Comparison of ENCODE assay signal across 30 mouse cellular contexts in the genomic region with DNA sequence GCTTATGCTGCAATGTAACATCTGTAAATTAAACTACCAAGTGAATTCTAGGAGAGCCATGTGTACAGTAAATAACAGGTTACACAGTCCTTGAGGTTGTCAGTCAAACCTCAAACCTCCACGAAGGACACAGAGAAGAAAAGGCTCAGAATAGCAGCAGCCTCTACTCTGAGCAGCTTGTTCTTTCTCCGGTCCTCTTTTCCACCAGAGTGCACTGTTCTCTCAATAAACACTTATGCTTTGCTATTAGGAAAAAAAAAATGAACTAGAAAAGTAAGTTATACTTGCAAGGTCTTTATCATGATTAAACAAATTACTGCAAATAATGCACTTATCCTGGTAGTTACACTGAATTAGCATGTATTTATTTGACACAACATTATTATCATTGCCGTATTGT.
A peak's percentile ranks its signal among the peaks of the same experiment; 100 is the strongest.
DNase-seq lines count a peak whose midpoint lies in the region; ATAC-seq and TF ChIP-seq lines count a peak whose summit lies in the region.
"Had no signal": no experiment of that assay in that cellular context is flagged by ENCODE, and none has a peak within 500 bp of the region (broad histone marks: within the 10 kb centered on the region; RNA-seq: fewer than 3 reads in every experiment).

No protein-coding gene starts in this region.

- TF ChIP-seq POLR2A in brain, embryonic 14.5 days (IDR thresholded peaks at IDR 0.05; ENCODE audit: borderline replicate concordance, extremely low read depth, insufficient read depth, insufficient read length, poor library complexity, severe bottlenecking), result no peak

- no peak overlapping the region for H3K4me2 ChIP-seq in forebrain, embryonic 15.5 days (replicated peaks)
- H3K4me2 ChIP-seq: embryonic facial prominence, embryonic 15.5 days; heart, embryonic 12.5 days; kidney, embryonic 15.5 days; limb, embryonic 12.5 days; lung, embryonic 15.5 days; midbrain, embryonic 15.5 days; stomach, embryonic 15.5 days had no signal

- no peaks in the 10 kb centered on the region for H3K4me1 ChIP-seq in forebrain, embryonic 15.5 days
- no peaks in the 10 kb centered on the region for H3K4me1 ChIP-seq in forebrain, embryonic 10.5 days
- H3K4me1 ChIP-seq: embryonic facial prominence, embryonic 15.5 days; heart, embryonic 12.5 days; kidney, embryonic 15.5 days; limb, embryonic 12.5 days; lung, embryonic 15.5 days; megakaryocyte, embryonic 14.5 days; midbrain, embryonic 15.5 days; stomach, embryonic 15.5 days had no signal

- H3K27me3 ChIP-seq in forebrain, embryonic 15.5 days, result no peaks in the 10 kb centered on the region
- H3K27me3 ChIP-seq in forebrain, embryonic 10.5 days (ENCODE audit: poor library complexity, severe bottlenecking), result no peaks in the 10 kb centered on the region
- H3K27me3 ChIP-seq: CH12.LX; embryonic facial prominence, embryonic 15.5 days; heart, embryonic 12.5 days; kidney, embryonic 15.5 days; limb, embryonic 12.5 days; lung, embryonic 15.5 days; megakaryocyte, embryonic 14.5 days; midbrain, embryonic 15.5 days; Patski; stomach, embryonic 15.5 days had no signal

- peak; percentile 15 for TF ChIP-seq CTCF in left cerebral cortex, adult 2 months (IDR thresholded peaks at IDR 0.05)
- TF ChIP-seq CTCF in brain, embryonic 14.5 days (IDR thresholded peaks at IDR 0.05; ENCODE audit: borderline replicate concordance, extremely low read depth, insufficient read depth, insufficient read length), result no peak; the same call in 1 of the 2 replicates

- H3K4me3 ChIP-seq in forebrain, embryonic 15.5 days, result no peak overlapping the region
- no peak overlapping the region for H3K4me3 ChIP-seq in forebrain, embryonic 10.5 days
- H3K4me3 ChIP-seq in left cerebral cortex, adult 2 months, result no peak overlapping the region
- H3K4me3 ChIP-seq: embryonic facial prominence, embryonic 15.5 days; heart, embryonic 12.5 days; kidney, embryonic 15.5 days; limb, embryonic 12.5 days; lung, embryonic 15.5 days; megakaryocyte, embryonic 14.5 days; midbrain, embryonic 15.5 days; stomach, embryonic 15.5 days had no signal

- intact Hi-C loops in left cerebral cortex, adult 2 months (cut with DNase I), result no loop called here

- H3K36me3 ChIP-seq in forebrain, embryonic 15.5 days, result no peaks in the 10 kb centered on the region
- no peaks in the 10 kb centered on the region for H3K36me3 ChIP-seq in forebrain, embryonic 10.5 days (replicated peaks)
- H3K36me3 ChIP-seq: embryonic facial prominence, embryonic 15.5 days; G1E; heart, embryonic 12.5 days; kidney, embryonic 15.5 days; limb, embryonic 12.5 days; lung, embryonic 15.5 days; midbrain, embryonic 15.5 days; stomach, embryonic 15.5 days had no signal

- no peaks in the 10 kb centered on the region for H3K9me3 ChIP-seq in forebrain, embryonic 15.5 days
- H3K9me3 ChIP-seq in forebrain, embryonic 10.5 days, result no peaks in the 10 kb centered on the region
- H3K9me3 ChIP-seq: embryonic facial prominence, embryonic 15.5 days; heart, embryonic 12.5 days; kidney, embryonic 15.5 days; limb, embryonic 12.5 days; lung, embryonic 15.5 days; midbrain, embryonic 15.5 days; stomach, embryonic 15.5 days had no signal

- H3K27ac ChIP-seq in forebrain, embryonic 15.5 days (replicated peaks), result no peak overlapping the region
- no peak overlapping the region for H3K27ac ChIP-seq in forebrain, embryonic 10.5 days
- H3K27ac ChIP-seq in left cerebral cortex, adult 2 months, result no peak overlapping the region
- H3K27ac ChIP-seq: embryonic facial prominence, embryonic 15.5 days; kidney, embryonic 15.5 days; limb, embryonic 12.5 days; liver, embryonic 14.5 days; lung, embryonic 15.5 days; midbrain, embryonic 15.5 days; stomach, embryonic 15.5 days had no signal

- WGBS in forebrain, embryonic 15.5 days, result 59% methylated on average over 3 of the region's 3 CpGs
- WGBS in forebrain, embryonic 10.5 days, result 78% methylated on average over 3 of the region's 3 CpGs

- no peak overlapping the region for H3K9ac ChIP-seq in forebrain, embryonic 15.5 days (replicated peaks)
- H3K9ac ChIP-seq: embryonic facial prominence, embryonic 15.5 days; heart, embryonic 12.5 days; kidney, embryonic 15.5 days; limb, embryonic 12.5 days; liver, embryonic 14.5 days; lung, embryonic 15.5 days; midbrain, embryonic 15.5 days; stomach, embryonic 15.5 days had no signal

- ATAC-seq in forebrain, embryonic 15.5 days (replicated peaks), result 0 out of 2 replicates have a peak, but pooled peaks have one; percentile 26
- ATAC-seq: midbrain, embryonic 15.5 days; Patski had no signal

- no peak for DNase-seq in forebrain, embryonic 10.5 days (ENCODE audit: extremely low spot score, low spot score)
- DNase-seq in left cerebral cortex, adult 2 months (ENCODE audit: extremely low spot score in 1 of 2, low spot score in 2 of 2), result no peak
- no peak for DNase-seq in left cerebral cortex, adult 11 months (ENCODE audit: low spot score)
- DNase-seq in 416B (ENCODE audit: low read depth), result peak; percentile 3
- DNase-seq in brain, embryonic 14.5 days (ENCODE audit: low read depth), result peak; percentile 20
- no peak for DNase-seq in urinary bladder, adult 18-20 months (ENCODE audit: low spot score in 2 of 2)
- DNase-seq: adrenal gland, adult 2 months; B cell, adult 2 months; cerebellum, adult 18-20 months; cerebellum, postnatal 14 days; gastrocnemius, postnatal 25 days; heart, adult 18-20 months; heart, postnatal 14 days; kidney, adult 11 months; kidney, postnatal 4 days; layer of hippocampus, adult 9-11 months; lung, postnatal 36 days had no signal

Comparison
In these comparisons a context has a peak if more than half of its experiments do, and no peak if none do; other contexts are left out.
1. DNase-seq: peak in 416B (single experiment) and brain, embryonic 14.5 days (single experiment); none in forebrain, embryonic 10.5 days (single experiment), left cerebral cortex, adult 2 months (0 of 2), left cerebral cortex, adult 11 months (single experiment) and urinary bladder, adult 18-20 months (0 of 2).